Mouse (Mus musculus) megakaryocyte, embryonic 14.5 days (primary cell): ENCODE results near the gene Retreg2.

ENCODE experiments used
- FLI1 ChIP-seq: IDR thresholded peaks from 2 replicates; pipeline ENCODE4 v1.6.1; 2012; ENCODE audit warnings: low read length, inconsistent platforms, mixed read lengths
- GATA1 ChIP-seq: IDR thresholded peaks from 3 replicates; pipeline ENCODE4 v1.6.1; 2012; ENCODE audit warnings: mixed read lengths, low read length, inconsistent platforms, borderline replicate concordance

GRCm38 (mm10) chr1:75192452-75192851 is 49.9 kb downstream of the Retreg2 start:
- TF ChIP-seq GATA1: no peak
- TF ChIP-seq FLI1: no peak
